Mouse (Mus musculus) brown adipose tissue, adult 24 weeks (tissue): Measurements from ENCODE around the gene Sirt6. TPM values are rescaled to one million over a fixed set of nuclear protein-coding genes. Genes with fewer than 3 reads are reported as not detected.

ENCODE experiments used
- H3K27ac ChIP-seq: fragments of 200-500 bp; replicated peaks from 2 replicates; pipeline ENCODE4 v1.5.1; 2012; ENCODE audit warnings: low read depth, mild to moderate bottlenecking, low read length
- H3K4me1 ChIP-seq: fragments of 200-500 bp; 2 replicates; pipeline ENCODE4 v1.6.1; 2012; ENCODE audit warnings: low read length, mixed read lengths; ENCODE audit not compliant: control insufficient read depth, insufficient read depth, insufficient read length
- H3K4me3 ChIP-seq: fragments of 200-500 bp; 2 replicates; pipeline ENCODE4 v1.5.1; 2012; ENCODE audit warnings: low read depth, mild to moderate bottlenecking, low read length, moderate library complexity; ENCODE audit not compliant: insufficient read depth
- polyA plus RNA-seq: library from polyadenylated mRNA; stranded (reverse); fragments of >200 nt; gene quantifications from 2 replicates; pipeline ENCODE4 v1.2.4, GENCODE M21; 2012; ENCODE audit not compliant: missing spikeins, insufficient read depth, insufficient read length

Gene Sirt6
- polyA plus RNA-seq, 1 experiment, result 3.2 TPM

DNA sequence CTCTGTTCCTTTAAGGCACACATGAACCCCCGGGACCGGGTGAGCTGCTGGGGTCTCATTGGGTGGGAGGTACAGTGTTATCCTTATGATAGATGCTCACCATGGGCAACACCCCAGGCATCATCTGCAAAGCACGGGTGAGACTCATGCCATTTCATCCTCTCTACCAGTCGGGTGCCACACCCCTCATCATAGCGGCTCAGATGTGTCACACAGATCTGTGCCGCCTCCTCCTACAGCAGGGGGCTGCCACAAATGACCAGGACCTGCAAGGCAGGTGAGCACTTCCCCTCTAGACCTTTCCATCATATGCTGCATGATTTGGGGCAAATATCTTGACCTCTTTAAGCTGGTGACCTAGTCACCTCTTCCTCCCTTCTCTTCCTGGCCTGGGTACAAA is 10.5 kb upstream of the Sirt6 start:
- Histone ChIP-seq H3K4me1 (peaks cover 8% of the 10 kb centered on the region), H3K4me3 (no peak overlapping the region), H3K27ac (no peak overlapping the region)

GRCm38 (mm10) chr10:81636338-81636737 is 8.7 kb upstream of the Sirt6 start:
- H3K4me3 ChIP-seq, result no peak overlapping the region
- H3K27ac ChIP-seq, result no peak overlapping the region
- no peaks in the 10 kb centered on the region for H3K4me1 ChIP-seq

GRCm38 (mm10) chr10:81633253-81634099 is 5.9 kb upstream of the Sirt6 start:
- Histone ChIP-seq H3K27ac (no peak overlapping the region), H3K4me1 (no peaks in the 10 kb centered on the region), H3K4me3 (peak overlapping the region; percentile 48)

- H3K4me3 ChIP-seq, result peak within 1 kb of the TSS; percentile 89
- H3K27ac ChIP-seq, result peak within 1 kb of the TSS; percentile 93
- peaks cover 7% of the 10 kb centered on the region for H3K4me1 ChIP-seq
Observed at GRCm38 (mm10) chr10:81628390-81628789, 793 bp upstream of the Sirt6 start, which contains the start of gene Ankrd24. Gene Ankrd24, plus strand, starts transcription at chr10:81628540.

DNA sequence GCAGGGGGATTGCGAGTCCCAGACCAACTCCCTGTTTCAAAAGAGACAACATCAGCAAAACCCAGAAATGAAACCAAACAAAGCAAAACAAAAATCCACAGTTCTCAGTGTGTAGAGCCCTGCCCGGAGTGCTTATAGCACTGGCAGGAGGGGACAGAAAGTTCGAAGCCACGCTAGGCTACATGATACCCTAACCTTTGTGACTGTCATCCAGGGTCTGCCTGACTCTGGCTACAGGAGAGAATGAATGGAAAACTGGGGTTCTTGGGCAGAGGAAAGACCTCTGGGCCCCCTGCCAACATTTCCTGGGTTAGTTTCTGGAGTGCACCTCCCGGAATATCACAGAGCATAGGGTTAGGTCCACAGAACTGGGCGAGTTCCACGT is 231 bp upstream of the Sirt6 start:
- peak overlapping the region; percentile 89 for H3K4me3 ChIP-seq
- peak overlapping the region; percentile 93 for H3K27ac ChIP-seq
- H3K4me1 ChIP-seq, result peaks cover 7% of the 10 kb centered on the region

DNA sequence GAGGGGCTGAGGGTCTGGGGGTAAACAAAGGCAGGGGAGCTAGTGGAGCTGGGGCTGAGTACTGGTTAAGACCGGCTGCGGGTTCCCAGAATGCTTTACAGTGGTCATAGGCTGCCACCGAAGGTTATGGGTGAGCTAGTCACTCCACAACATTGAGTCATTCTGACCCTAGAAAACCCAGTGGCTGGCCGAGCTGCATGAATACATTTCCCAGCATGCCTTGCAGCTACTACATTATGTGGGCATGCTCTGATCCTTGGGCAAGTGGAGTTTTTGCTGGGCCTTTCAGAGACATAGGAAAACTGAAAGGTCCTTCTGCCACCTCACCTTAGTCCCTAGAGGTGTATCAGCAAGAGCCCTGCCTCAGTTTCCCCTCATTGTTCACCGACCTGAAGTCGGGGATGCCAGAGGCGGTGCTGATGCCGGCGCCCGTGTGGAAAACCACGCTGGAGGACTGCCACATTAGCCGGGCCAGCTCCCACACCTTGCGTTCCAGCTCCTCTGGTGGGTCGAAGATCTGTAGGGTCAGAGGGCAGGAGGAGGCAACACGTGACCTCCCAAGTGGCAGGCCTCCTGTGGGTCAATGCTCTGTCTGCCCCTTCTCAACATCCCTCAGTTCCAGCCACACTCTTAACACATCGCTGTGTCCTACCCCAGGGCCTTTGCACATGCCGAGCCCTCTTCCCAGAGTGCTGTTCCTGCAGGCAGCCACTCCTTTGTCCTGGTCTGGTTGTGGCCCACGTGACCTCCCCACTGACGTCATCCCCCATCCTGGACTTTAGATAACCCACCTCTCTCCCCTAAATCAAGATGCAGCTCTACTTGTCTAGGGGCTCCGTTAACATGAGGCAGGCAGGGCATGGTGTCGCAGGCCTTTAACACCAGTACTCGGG is 1.2 kb downstream of the Sirt6 start:
- peak overlapping the region; percentile 93 for H3K27ac ChIP-seq
- peak overlapping the region; percentile 89 for H3K4me3 ChIP-seq
- peaks cover 7% of the 10 kb centered on the region for H3K4me1 ChIP-seq

DNA sequence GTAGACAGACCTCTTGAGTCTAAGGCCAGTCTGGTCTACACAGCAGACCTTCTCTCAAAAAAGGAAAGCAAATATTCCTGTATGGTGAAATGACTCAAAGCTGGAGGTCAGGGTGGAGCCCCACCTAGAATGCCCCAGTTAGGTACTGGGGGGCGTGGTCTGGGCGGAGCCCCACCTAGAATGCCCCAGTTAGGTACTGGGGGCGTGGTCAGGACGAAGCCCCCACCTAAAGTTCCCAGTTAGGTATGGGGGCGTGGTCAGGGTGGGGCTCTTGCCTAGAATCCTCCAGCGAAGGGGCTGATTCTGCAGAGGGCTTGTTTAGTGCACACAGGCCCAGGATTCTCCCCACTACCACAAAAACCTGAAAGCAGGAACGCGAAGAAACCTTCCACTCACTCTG is 4.2 kb downstream of the Sirt6 start:
- H3K4me3 ChIP-seq, result no peak overlapping the region
- H3K27ac ChIP-seq, result no peak overlapping the region
- peaks cover 7% of the 10 kb centered on the region for H3K4me1 ChIP-seq

- Histone ChIP-seq H3K4me3 (no peak overlapping the region), H3K27ac (no peak overlapping the region), H3K4me1 (no peaks in the 10 kb centered on the region)
Observed at GRCm38 (mm10) chr10:81620786-81621185, 6.8 kb downstream of the Sirt6 start.

DNA sequence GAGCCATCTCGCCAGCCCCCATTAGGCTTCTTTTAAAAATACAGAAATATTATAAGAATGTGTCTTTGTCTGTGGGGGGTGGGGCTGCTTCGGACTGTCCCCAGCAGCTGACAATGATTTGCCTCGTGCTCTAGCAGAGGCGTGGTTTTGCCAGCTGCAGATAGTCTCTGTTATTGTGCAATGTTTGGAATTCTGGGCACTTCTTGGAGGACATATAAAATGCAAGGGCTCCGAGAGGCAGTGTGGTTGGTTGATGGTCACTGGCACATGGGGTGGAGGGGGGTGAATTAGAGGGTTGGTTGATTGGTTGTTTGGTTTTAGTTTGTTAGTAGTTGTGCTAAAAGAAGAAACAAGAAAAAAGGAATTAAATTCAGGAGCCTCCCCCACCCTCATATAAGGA is 7.6 kb downstream of the Sirt6 start:
- no peak overlapping the region for H3K4me3 ChIP-seq
- H3K4me1 ChIP-seq, result no peaks in the 10 kb centered on the region
- no peak overlapping the region for H3K27ac ChIP-seq

DNA sequence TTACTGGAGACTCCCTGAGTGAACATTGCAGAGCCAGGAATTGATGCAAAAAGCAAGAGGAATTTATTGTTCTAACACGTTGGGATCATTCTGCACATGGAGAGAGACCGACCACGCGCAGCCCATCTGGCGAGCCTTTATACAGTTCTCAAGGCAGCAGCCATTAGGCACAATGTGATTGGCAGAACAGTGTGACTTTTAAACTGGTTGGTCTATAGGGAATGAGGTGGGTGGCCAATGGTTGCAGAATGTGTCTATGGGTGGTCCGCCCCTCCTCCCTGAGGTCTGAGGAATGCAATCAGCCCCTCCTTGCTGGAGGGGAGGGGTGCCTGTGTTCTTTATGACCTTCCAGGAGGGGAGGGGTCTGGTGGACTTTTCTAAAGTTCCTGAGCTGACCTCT is 12.1 kb downstream of the Sirt6 start:
- Histone ChIP-seq H3K4me3 (no peak overlapping the region), H3K4me1 (no peaks in the 10 kb centered on the region), H3K27ac (no peak overlapping the region)

- Histone ChIP-seq H3K27ac (no peak overlapping the region), H3K4me3 (no peak overlapping the region), H3K4me1 (no peaks in the 10 kb centered on the region)
Observed at GRCm38 (mm10) chr10:81612779-81613178, 14.8 kb downstream of the Sirt6 start.

DNA sequence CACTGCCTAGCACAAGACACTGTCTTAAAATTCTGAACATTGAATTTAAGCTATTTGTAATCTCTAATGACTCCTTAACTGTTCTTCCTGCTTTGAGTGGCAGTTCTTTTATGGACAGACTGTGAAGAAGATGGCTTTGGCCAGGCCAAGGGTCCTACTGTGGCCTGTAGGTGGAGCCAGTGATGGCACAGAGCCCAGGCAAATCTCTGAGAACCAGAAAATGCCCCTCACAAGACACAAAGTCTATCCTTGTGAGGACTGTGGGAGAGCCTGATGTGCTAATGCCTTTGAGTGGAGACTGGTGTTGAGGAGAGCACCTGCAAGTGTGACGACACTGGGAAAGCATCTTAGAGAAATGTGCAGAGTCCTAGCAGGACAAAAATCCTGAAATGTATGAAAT is 19.3 kb downstream of the Sirt6 start:
- H3K4me3 ChIP-seq, result no peak overlapping the region
- H3K27ac ChIP-seq, result no peak overlapping the region
- 0 out of 2 replicates have a peak, but pooled peaks cover 5% of the 10 kb centered on the region for H3K4me1 ChIP-seq

GRCm38 (mm10) chr10:81605974-81606751 is 21.4 kb downstream of the Sirt6 start, which contains the start of gene BC025920:
Gene BC025920, plus strand, starts transcription at chr10:81606270.
- H3K4me1 ChIP-seq, result peaks cover 7% of the 10 kb centered on the region; the same call in 1 of the 2 replicates
- peak within 1 kb of the TSS; percentile 96 for H3K27ac ChIP-seq
- peak within 1 kb of the TSS; percentile 74 for H3K4me3 ChIP-seq

DNA sequence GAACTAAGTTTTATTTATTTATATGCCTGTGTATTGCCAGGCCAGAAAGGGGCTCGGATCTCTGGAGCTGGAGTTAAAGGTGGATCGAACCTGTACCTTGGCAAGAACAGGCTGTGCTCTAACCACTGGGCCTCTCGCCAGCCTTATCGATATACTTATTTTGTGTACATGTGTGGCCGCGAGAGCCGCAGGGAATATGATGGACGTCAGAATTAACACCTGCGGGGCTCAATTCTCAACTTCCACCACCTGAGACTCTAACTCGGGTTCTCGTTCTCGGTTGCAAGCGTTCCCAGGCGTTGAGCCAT is 22.0 kb downstream of the Sirt6 start:
- peak overlapping the region; percentile 69 for H3K27ac ChIP-seq
- peak overlapping the region; percentile 59 for H3K4me3 ChIP-seq
- H3K4me1 ChIP-seq, result peaks cover 7% of the 10 kb centered on the region; the same call in 1 of the 2 replicates
